Mouse (Mus musculus) C2C12 (cell line): ENCODE results near the gene F11r.

ENCODE experiments used
- CTCF ChIP-seq: IDR thresholded peaks from one replicate; pipeline ENCODE4 v1.5.1; 2011; ENCODE audit not compliant: control insufficient read depth, insufficient read depth, insufficient read length
- FOSL1 ChIP-seq: IDR thresholded peaks from one replicate; pipeline ENCODE4 v1.8.0; 2011; ENCODE audit warnings: mild to moderate bottlenecking, low read length; ENCODE audit not compliant: poor library complexity, insufficient read depth, severe bottlenecking
- MAX ChIP-seq: IDR thresholded peaks from one replicate; pipeline ENCODE4 v1.6.1; 2011; ENCODE audit warnings: mild to moderate bottlenecking, control low read depth
- MYOG ChIP-seq: IDR thresholded peaks from one replicate; pipeline ENCODE4 v1.6.1; 2011; ENCODE audit not compliant: control insufficient read depth, insufficient read length; ENCODE audit errors: extremely low read depth

DNA sequence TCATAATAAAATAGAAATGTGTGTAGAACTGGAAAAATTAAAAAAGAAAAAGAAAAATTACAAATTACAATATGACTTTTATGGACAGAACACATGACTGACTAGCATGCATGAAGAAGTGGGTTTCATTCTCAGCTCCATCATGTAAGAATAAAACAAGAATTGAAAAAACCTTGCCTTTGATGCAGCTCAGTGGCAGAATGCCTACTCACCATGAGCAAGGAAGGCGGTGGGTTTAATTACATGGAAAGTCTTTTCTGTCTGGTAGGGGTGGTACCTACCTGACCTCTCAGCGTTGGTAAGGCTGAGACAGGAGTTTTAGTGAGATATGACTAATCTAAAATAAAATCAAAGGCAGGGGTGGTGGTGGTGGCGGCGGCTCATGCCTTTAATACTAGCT lies 67.3 kb downstream of the F11r start:
- TF ChIP-seq CTCF (no peak), MAX (no peak), MYOG (no peak), FOSL1 (no peak)
